Mouse (Mus musculus) stomach, embryonic 14.5 days (tissue): Measurements from ENCODE around the gene Tmem222. TPM values are rescaled to one million over a fixed set of nuclear protein-coding genes. Genes with fewer than 3 reads are reported as not detected.

Experiments
- ATAC-seq: fragments of 200-750 bp; cut with Nextera tagmentation; 2 replicates; pipeline ENCODE4 v1.8.0; 2017; ENCODE audit warnings: low read depth, moderate TSS enrichment; ENCODE audit not compliant: insufficient number of reproducible peaks, insufficient read depth, low FRiP score
- H3K27ac ChIP-seq: fragments of 300-500 bp; sonication (generic); 2 replicates; pipeline ENCODE4 v1.5.1; 2014; ENCODE audit warnings: mild to moderate bottlenecking, low read length, moderate library complexity, mixed read lengths
- H3K27me3 ChIP-seq: fragments of 300-500 bp; sonication (generic); 2 replicates; pipeline ENCODE4 v1.6.1; 2014; ENCODE audit warnings: low read length, control low read depth, mixed read lengths; ENCODE audit not compliant: control insufficient read depth, insufficient read depth
- H3K36me3 ChIP-seq: fragments of 300-500 bp; sonication (generic); 2 replicates; pipeline ENCODE4 v1.6.1; 2014; ENCODE audit warnings: mild to moderate bottlenecking, control low read depth, low read length, moderate library complexity, mixed read lengths; ENCODE audit not compliant: control insufficient read depth, insufficient read depth
- H3K4me1 ChIP-seq: fragments of 300-500 bp; sonication (generic); 2 replicates; pipeline ENCODE4 v1.6.1; 2014; ENCODE audit warnings: low read length, control low read depth, mixed read lengths; ENCODE audit not compliant: control insufficient read depth, insufficient read depth
- H3K4me2 ChIP-seq: fragments of 300-500 bp; sonication (generic); replicated peaks from 2 replicates; pipeline ENCODE4 v1.6.1; 2014; ENCODE audit warnings: low read depth, low read length, control low read depth
- H3K4me3 ChIP-seq: fragments of 300-500 bp; sonication (generic); 2 replicates; pipeline ENCODE4 v1.5.1; 2014; ENCODE audit warnings: low read depth, low read length, control low read depth
- H3K9ac ChIP-seq: fragments of 300-500 bp; sonication (generic); replicated peaks from 2 replicates; pipeline ENCODE4 v1.6.1; 2014; ENCODE audit warnings: low read depth, mild to moderate bottlenecking, control low read depth, low read length, moderate library complexity, mixed read lengths
- H3K9me3 ChIP-seq: fragments of 300-500 bp; sonication (generic); 2 replicates; pipeline ENCODE4 v1.6.1; 2016; ENCODE audit warnings: low read depth, low read length, control low read depth; ENCODE audit not compliant: control insufficient read depth
- WGBS: fragments of 180-500 bp; shearing (Covaris S2); extraction: QIAGEN DNeasy Blood & Tissue Kit; methylation state at CpG from one replicate; pipeline ENCODE4 v1.1.7; 2014; 5-methylcytosine and 5-hydroxymethylcytosine counted together
- polyA plus RNA-seq: library from polyadenylated mRNA; unstranded; fragments of >200 nt; fragmentation: Nextera tagmentation; extraction: Ambion mirVana; gene quantifications from 2 replicates; pipeline ENCODE4 v1.2.1, GENCODE M21; 2014

The Tmem222 gene
- polyA plus RNA-seq, 1 experiment from 2014 or later = 88.1 TPM

GRCm38 (mm10) chr4:133243538-133243937 is 34.1 kb downstream of the Tmem222 start:
- H3K4me2 ChIP-seq = no peak overlapping the region
- H3K4me3 ChIP-seq = no peak overlapping the region
- H3K4me1 ChIP-seq = peaks cover 13% of the 10 kb centered on the region; the same call in 1 of the 2 replicates
- H3K27ac ChIP-seq = no peak overlapping the region
- H3K27me3 ChIP-seq = 0 out of 2 replicates have a peak, but pooled peaks cover 3% of the 10 kb centered on the region
- no peaks in the 10 kb centered on the region for H3K36me3 ChIP-seq
- no peak for ATAC-seq
- no peaks in the 10 kb centered on the region for H3K9me3 ChIP-seq
- WGBS = 21% methylated on average over 13 of the region's 13 CpGs
- H3K9ac ChIP-seq = no peak overlapping the region

DNA sequence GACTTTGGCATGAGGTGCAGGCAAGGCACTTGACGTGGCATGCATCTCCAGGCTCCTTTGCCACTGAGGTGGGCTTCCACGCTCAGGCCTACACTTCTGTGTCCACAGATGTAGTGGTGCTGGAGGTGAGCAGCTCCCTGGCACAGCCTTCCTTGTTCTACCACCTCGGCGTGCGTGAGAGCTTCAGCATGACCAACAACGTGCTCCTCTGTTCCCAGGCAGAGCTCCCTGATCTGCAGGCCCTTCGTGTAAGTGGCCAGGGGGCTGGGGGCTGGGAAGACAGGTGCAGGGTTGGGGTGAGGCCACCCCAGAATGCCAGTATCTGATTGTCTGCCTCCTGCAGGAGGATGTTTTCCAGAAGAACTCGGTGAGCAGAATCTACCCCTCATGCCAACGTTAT is 34.9 kb downstream of the Tmem222 start:
- H3K27me3 ChIP-seq = 0 out of 2 replicates have a peak, but pooled peaks cover 3% of the 10 kb centered on the region
- WGBS = 62% methylated on average over 9 of the region's 9 CpGs
- no peak overlapping the region for H3K4me3 ChIP-seq

GRCm38 (mm10) chr4:133241910-133242309 is 35.7 kb downstream of the Tmem222 start:
- Histone ChIP-seq H3K36me3 (no peaks in the 10 kb centered on the region), H3K9me3 (no peaks in the 10 kb centered on the region), H3K4me1 (peaks cover 13% of the 10 kb centered on the region; the same call in 1 of the 2 replicates), H3K27me3 (0 out of 2 replicates have a peak, but pooled peaks cover 3% of the 10 kb centered on the region), H3K27ac (no peak overlapping the region), H3K4me2 (peak overlapping the region; percentile 94), H3K4me3 (peak overlapping the region; percentile 64), H3K9ac (no peak overlapping the region)
- ATAC-seq = no peak
- 31% methylated on average over 11 of the region's 11 CpGs for WGBS

More for the DNA sequence above, 34.9 kb downstream of the Tmem222 start:
- ATAC-seq = no peak
- peaks cover 13% of the 10 kb centered on the region; the same call in 1 of the 2 replicates for H3K4me1 ChIP-seq
- H3K4me2 ChIP-seq = no peak overlapping the region
- H3K27ac ChIP-seq = no peak overlapping the region
- H3K9ac ChIP-seq = no peak overlapping the region
- no peaks in the 10 kb centered on the region for H3K9me3 ChIP-seq
- no peaks in the 10 kb centered on the region for H3K36me3 ChIP-seq

DNA sequence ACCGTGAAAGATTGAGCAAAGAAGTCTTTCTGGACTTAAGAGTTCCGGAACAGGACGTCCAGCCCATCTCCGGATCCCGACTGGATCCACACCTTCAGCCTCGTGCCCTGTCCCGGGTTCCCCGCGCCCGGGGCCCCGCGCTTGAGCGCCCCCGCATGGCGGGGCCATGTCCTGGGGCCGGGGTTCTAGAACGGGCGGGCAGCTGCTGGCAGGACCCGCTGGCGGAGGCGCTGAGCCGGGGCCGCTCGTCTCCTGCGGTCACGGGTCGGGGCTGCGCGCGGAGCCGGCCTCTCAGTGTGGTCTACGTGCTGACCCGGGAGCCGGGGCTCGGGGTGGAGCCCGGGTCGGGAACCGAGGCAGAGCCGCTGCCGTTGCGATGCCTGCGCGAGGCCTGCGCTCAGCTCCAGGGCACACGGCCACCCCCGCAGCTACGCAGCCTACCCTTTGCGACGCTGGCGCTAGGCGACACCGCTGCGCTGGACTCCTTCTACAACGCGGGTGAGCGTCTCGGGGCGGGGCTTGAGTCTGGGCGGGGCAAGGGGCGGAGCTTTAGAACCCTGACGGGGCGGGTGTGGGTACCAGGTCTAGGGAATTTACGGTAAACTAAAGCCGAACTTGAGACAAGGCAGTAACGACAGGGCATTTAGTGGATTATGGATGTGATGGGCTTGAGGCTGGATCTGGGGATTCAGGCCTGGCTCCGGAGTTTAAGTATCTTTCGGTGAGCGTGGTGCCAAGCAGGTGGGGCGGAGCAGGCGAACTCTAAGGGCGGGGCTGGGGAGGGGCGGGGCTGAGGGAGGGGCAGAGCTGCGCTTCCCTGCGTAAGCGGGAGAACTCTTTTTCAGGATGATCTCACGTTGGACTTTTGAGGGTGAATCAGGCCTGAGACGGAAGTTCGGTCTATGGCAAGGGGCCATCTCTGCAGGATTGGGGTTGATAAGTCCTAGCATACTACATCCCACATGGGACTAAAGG is 36.4 kb downstream of the Tmem222 start:
- Histone ChIP-seq H3K4me2 (peak overlapping the region; percentile 94), H3K9me3 (no peaks in the 10 kb centered on the region), H3K27me3 (no peaks in the 10 kb centered on the region), H3K4me1 (peaks cover 13% of the 10 kb centered on the region; the same call in 1 of the 2 replicates), H3K36me3 (no peaks in the 10 kb centered on the region), H3K9ac (peak overlapping the region; percentile 50), H3K27ac (peak overlapping the region; percentile 63; the same call in 1 of the 2 replicates), H3K4me3 (peak overlapping the region; percentile 64)
- WGBS = under 1% methylated on average over 78 of the region's 78 CpGs
- peak; percentile 86 for ATAC-seq

DNA sequence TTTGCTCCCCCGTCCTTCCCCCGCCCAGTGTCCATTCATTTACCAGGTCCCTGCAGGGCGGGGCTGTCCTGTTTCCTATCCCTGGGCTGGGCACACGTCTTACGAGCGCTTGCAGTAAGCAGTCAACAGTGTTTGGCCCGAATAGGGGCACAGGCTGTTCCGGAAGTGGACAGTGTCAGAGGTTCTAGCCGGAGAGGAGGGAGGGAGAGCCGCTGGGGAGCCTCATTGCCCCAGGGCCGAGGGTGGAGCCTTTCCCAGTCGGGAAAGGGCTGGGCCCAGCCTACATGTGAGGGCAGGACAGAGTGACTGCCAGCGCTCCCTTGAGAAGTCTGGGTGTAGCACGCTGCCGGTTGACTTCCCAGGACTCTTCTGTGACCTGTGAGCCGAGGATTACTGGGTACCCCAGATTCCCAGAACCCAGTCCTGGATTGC is 37.1 kb downstream of the Tmem222 start, which contains the start of gene Map3k6:
Map3k6 (plus strand) TSS at position 329 of the 432 bp plus-strand sequence.
- Histone ChIP-seq H3K27ac (peak within 1 kb of the TSS; percentile 63; the same call in 1 of the 2 replicates), H3K36me3 (no peaks in the 10 kb centered on the region), H3K4me3 (peak within 1 kb of the TSS; percentile 64), H3K4me2 (peak within 1 kb of the TSS; percentile 94), H3K4me1 (peaks cover 13% of the 10 kb centered on the region; the same call in 1 of the 2 replicates), H3K9me3 (no peaks in the 10 kb centered on the region), H3K9ac (peak within 1 kb of the TSS; percentile 50), H3K27me3 (no peaks in the 10 kb centered on the region)
- ATAC-seq = peak; percentile 56; the same call in 1 of the 2 replicates
- 5% methylated on average over 16 of the region's 16 CpGs for WGBS

- no peak overlapping the region for H3K9ac ChIP-seq
- WGBS = 69% methylated on average over 4 of the region's 4 CpGs
- H3K4me2 ChIP-seq = no peak overlapping the region
- no peak overlapping the region for H3K4me3 ChIP-seq
- no peaks in the 10 kb centered on the region for H3K36me3 ChIP-seq
- H3K9me3 ChIP-seq = no peaks in the 10 kb centered on the region
- peaks cover 10% of the 10 kb centered on the region; the same call in 1 of the 2 replicates for H3K4me1 ChIP-seq
- no peaks in the 10 kb centered on the region for H3K27me3 ChIP-seq
- no peak overlapping the region for H3K27ac ChIP-seq
- ATAC-seq = no peak
These were observed 39.7 kb downstream of the Tmem222 start for GRCm38 (mm10) chr4:133237911-133238310.

GRCm38 (mm10) chr4:133235415-133235814 is 42.2 kb downstream of the Tmem222 start:
- H3K9me3 ChIP-seq = no peaks in the 10 kb centered on the region
- H3K4me2 ChIP-seq = no peak overlapping the region
- 75% methylated on average over 5 of the region's 5 CpGs for WGBS
- no peak overlapping the region for H3K27ac ChIP-seq
- no peaks in the 10 kb centered on the region for H3K36me3 ChIP-seq
- no peak for ATAC-seq
- H3K4me3 ChIP-seq = no peak overlapping the region
- no peak overlapping the region for H3K9ac ChIP-seq
- H3K27me3 ChIP-seq = no peaks in the 10 kb centered on the region
- H3K4me1 ChIP-seq = peaks cover 1% of the 10 kb centered on the region; the same call in 1 of the 2 replicates

DNA sequence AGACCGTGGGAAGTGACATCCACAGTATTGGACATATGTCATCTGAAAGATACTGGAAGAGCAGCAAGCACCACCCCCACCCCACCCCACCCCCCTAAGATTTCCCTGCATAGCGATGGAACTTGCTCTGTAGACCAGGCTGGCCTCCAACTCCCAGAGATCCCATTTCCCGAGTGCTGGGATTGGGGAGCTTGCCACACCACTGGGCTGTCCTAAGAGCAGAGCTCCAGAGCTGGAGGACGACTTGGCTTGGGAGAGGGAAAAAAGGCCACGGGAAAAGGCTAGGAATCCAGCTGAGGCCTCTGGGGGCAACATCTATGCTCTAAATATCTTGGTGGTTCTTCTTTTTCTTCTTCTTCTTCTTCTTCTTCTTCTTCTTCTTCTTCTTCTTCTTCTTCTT is 42.8 kb downstream of the Tmem222 start:
- Histone ChIP-seq H3K27me3 (no peaks in the 10 kb centered on the region), H3K4me3 (no peak overlapping the region), H3K4me2 (no peak overlapping the region), H3K36me3 (no peaks in the 10 kb centered on the region), H3K9me3 (no peaks in the 10 kb centered on the region), H3K4me1 (no peaks in the 10 kb centered on the region), H3K9ac (no peak overlapping the region), H3K27ac (no peak overlapping the region)
- no peak for ATAC-seq
- WGBS = 44% methylated on average over 5 of the region's 5 CpGs
